Mouse (Mus musculus) urinary bladder, adult 18-20 months (tissue): ENCODE results near the gene Mdga1.

Experiments used
- DNase-seq, 2 experiments: peaks; one replicate each; pipeline ENCODE4 v3.0.0; 2022; ENCODE audit warnings: low spot score in 2 of 2, mixed read lengths in 2 of 2

Mdga1 gene

GRCm38 (mm10) chr17:29844949-29845348, 124.9 kb downstream of the Mdga1 start:
- DNase-seq: no peak

GRCm38 (mm10) chr17:29843419-29844162, 126.3 kb downstream of the Mdga1 start:
- DNase-seq: no peak

- peak; percentile 46 to 56 for DNase-seq
Measured at GRCm38 (mm10) chr17:29841781-29842690, 127.9 kb downstream of the Mdga1 start.

- DNase-seq: no peak
Measured at GRCm38 (mm10) chr17:29838029-29838428, 131.9 kb downstream of the Mdga1 start.

GRCm38 (mm10) chr17:29837441-29837840, 132.4 kb downstream of the Mdga1 start:
- no peak for DNase-seq

DNA sequence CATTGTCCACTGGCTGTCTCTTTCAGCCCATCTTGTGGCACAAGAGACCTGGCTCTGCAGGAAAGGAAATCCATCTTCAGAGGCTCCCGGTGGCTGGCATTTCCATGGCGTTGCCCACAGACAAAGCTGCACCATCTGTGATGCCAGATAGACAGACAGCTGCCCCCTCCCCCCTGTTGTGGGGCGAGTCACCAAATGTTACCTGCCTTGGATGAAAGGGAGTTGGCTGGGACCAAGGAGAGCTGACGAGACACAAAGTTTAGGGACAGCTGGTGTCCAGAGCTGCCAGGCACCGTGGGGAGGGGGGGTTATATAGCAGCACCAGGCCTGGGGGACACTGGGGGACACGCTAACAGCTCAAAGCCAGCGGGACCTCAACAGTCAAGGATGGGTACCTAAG, 135.1 kb downstream of the Mdga1 start:
- no peak for DNase-seq

DNA sequence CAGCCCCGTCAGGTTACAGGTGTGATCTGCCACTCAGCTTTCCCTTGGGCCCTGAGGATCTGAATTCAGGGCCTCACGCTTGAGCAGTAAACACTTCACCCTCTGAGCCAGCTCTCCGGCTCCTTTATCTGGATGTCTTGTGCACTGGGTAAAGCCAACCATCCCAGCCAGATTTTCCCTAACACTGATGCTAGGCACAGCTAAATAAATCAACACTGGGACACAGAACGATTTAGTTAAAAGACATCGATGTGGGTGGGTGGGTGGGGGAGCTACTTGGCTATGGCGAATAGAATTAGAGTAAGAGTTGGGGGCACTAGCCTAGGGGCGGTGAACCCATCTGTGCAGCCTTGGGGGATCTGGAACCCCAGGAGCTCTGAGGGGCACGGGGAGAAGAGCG, 135.6 kb downstream of the Mdga1 start:
- no peak for DNase-seq

DNA sequence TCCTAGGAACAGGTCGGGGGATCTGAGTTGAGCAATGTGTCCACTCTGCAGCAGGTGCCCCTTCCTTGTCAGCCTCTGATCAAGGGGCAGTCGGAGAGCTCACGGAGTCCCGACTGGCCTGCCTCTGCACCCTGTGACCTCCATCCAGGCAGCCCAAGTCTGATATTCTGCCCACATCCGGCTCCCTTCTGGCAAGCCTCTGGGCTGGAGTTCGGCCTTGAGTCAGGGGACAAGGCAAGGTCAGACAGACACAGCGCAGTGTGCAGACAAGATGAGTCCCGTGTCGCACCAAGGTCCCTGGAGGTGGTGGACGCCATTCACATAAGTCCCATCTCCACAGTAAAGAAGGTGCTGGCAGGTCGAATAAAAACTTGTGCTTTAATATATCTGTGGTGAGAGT, 138.2 kb downstream of the Mdga1 start:
- no peak for DNase-seq

DNA sequence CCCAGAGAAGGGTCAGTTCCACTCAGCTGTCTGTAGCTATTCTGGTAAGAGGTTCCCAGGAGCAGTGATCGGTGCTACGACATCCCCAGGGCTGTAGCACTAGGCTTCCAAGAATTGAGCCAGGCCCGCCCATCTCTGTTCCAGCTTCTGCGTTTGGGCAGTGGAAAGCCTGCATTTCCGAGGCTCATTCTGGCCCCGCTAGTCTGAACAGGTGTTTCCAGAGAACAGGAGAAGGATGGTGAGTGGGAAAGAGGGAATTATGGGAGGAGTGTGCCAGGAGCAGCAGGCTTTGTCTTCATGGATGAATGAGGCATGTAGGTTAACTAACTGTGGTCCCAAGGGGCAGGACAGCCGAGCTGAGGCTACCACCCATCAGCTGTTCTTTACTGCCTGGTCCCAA, 140.8 kb downstream of the Mdga1 start:
- no peak for DNase-seq

DNA sequence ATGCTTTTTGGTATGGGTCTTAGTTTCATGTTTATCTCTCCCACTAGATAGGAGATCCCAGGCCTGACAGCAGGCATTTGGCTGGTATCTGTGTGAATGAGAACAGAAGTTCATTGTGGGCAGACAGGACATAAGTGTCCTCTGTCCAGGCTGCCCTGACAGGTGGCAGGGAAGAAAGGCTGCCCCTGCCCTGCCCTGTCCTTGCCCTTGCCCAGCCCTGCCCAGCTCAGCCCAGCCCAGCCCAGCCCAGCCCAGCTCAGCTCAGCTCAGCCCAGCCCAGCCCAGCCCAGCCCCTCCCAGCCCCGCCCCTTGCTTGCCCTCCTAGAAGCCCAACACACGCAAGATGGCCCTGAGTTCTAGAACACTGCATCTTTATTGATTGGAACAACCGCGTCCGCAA, 142.3 kb downstream of the Mdga1 start:
- no peak for DNase-seq

GRCm38 (mm10) chr17:29824512-29825120, 145.3 kb downstream of the Mdga1 start:
- DNase-seq: no peak

- no peak for DNase-seq
Measured at GRCm38 (mm10) chr17:29824208-29824509, 145.7 kb downstream of the Mdga1 start.

GRCm38 (mm10) chr17:29823439-29824207, 146.3 kb downstream of the Mdga1 start:
- no peak for DNase-seq

DNA sequence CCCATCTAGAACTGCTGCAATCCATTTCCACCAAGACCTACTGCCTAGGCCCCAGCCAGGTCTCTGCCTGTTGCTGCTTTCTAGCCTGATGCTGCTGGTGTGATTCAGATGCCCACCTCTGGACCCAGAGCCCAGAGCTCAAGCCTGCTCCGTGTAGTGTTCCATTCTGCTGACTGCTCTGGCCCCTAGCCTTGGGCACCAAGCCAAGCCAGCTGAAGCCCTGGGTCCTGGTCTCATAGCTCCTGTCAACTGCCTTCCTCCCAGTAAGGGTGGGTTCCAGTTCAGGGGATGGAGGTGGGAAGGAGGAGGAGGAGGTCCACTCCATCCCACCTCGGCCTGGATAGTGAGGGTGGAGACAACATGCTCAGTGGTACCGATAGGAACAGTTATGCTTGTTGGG, 150.3 kb downstream of the Mdga1 start:
- no peak for DNase-seq

GRCm38 (mm10) chr17:29818989-29819388, 150.9 kb downstream of the Mdga1 start:
- no peak for DNase-seq

- DNase-seq: no peak
Measured at GRCm38 (mm10) chr17:29818264-29818945, 151.5 kb downstream of the Mdga1 start.

DNA sequence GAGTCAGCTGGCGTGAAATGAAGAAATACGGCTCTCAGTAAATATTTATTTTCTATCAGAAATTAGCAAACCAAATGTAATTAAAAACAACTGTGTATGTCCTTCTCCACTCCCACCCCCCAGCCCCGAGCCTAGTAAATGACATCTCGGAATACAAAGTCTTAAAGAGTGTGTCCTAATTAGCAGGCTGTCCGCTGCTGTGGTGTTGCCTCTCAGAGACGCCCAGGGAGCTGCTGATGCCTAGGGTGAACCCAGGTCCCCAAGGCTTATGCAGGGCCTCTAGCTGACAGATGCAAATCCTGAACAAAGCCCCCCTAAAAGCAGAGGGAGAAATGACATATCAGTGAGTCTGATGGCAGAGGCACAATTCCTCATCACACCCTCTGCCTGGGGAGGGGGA, 155.1 kb downstream of the Mdga1 start:
- no peak for DNase-seq

- DNase-seq: no peak
Measured at GRCm38 (mm10) chr17:29813328-29813727, 156.6 kb downstream of the Mdga1 start.

DNA sequence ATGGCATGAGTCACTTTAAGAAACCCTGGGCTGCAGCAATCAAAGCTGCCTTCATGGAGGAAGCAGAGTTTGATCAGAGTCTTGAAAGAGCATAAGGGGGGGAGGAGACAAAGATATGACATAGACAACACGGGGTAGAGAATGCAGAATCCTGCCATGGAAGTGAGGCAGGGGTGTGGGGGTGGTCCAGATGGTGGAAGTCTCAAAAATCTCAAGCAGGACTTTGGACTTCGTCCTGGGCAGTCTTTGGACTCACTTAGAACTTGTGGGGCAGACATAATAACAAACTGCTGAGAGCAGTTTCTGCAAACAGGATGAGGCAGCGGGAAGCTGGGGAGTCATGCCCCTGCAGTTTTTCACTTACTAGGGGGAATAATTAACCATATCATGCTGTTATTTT, 166.3 kb downstream of the Mdga1 start:
- no peak for DNase-seq

DNA sequence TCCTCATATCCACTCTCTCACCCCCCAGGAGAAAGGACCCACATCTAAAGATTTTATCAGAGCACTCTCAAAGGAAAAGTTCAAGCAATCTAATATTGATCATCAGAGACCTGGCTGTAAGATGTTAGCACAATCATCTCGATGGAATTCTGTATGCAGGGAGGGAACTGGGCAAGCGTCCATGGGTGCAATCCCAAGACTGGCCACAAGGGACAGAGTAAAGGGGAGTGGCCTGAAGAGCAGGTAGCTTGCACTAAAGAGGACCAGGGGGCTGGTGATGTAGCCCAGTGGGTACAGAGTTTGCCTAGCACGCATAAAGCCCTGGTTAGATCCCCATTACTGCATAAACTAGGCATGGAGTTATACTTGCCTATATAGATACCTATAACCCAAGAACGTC, 168.5 kb downstream of the Mdga1 start:
- DNase-seq: peak; percentile 38 to 68

DNA sequence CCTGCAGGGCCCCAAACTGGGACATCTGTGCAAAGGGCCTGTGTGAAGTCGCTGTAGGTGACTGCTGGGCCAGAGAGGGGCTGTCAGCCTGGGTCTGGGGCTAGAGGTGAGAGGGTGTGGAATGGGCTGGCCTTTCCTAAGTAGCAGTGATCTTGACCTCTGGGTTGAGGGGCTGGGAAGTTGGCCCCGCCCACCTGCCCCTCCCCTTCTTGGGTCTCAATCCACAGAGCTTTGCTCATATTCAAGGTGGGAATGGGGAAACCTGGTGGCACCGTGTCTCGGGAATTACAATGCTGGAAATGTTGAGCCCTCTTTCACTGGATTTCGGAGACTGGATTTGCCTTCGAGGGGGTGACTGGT, 169.8 kb downstream of the Mdga1 start:
- no peak for DNase-seq
